Mouse (Mus musculus) E14TG2a.4 (cell line): ENCODE data around the gene Pitx3.

Source experiments
- CTCF ChIP-seq: conservative IDR thresholded peaks from 2 replicates; pipeline ENCODE4 v1.5.1; 2014; ENCODE audit warnings: low read length
- POU5F1 ChIP-seq: IDR thresholded peaks from 2 replicates; pipeline ENCODE4 v1.6.1; 2014; ENCODE audit warnings: low read length, borderline replicate concordance

DNA sequence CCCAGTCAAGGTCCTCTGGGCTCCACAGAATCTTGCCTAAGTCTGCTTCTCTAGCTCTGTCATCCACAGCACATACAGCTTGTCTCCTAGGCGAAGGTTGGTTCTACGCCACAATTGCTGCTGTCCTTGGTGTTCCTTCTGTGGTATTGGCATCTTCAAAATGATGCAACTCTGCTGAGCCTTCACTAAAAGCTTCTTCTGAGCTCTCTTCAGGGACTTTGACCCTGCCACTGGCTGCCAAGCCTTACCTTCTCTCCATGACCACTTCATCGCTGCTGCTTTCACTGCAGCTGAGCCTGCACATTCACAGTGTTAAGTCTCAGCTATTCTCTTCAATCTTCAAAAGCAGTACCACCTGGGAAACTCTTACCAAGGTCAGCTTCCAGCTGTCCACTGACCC lies 34.1 kb upstream of the Pitx3 start:
- TF ChIP-seq CTCF (no peak), POU5F1 (no peak)
